Mouse (Mus musculus): ENCODE data around the gene H2-Aa. TPM values are rescaled to one million over a fixed set of nuclear protein-coding genes. Genes with fewer than 3 reads are reported as not detected.

Gene H2-Aa
- polyA plus RNA-seq, 1 experiment: not detected

DNA sequence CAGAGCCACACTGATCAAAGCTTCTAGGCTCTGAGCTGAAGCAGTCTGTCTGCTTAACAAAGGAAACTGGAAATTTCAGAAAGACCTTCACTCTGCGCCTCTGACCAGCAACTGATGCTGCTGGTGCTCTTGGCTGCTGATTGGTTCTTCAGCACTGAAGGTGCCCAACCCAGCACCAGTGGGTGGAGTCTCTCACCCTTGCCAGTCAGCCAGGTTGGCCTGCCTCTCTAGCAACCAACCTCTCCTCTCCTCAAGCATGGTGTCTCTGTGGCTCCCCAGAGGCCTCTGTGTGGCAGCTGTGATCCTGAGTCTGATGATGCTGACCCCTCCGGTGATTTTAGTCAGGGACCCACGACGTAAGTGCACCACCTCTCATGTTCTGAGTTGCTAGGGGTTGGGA is 37.8 kb upstream of the H2-Aa start, which contains the start of gene H2-Eb2:
Gene H2-Eb2 (plus strand): TSS at position 230 of the 400 bp plus-strand sequence.
- Histone ChIP-seq H3ac (ENCODE audit: control insufficient read depth, insufficient read length) (no peak within 1 kb of the TSS), H3K27me3 (ENCODE audit: control insufficient read depth, insufficient read depth, insufficient read length) (no peaks in the 10 kb centered on the region), H3K4me3 (no peak within 1 kb of the TSS), H3K36me3 (ENCODE audit: control insufficient read depth, insufficient read depth) (no peaks in the 10 kb centered on the region), H3K79me2 (ENCODE audit: control insufficient read depth, insufficient read depth) (no peaks in the 10 kb centered on the region), H3K4me2 (ENCODE audit: low read depth) (no peak within 1 kb of the TSS)
- TF ChIP-seq REST (IDR thresholded peaks at IDR 0.05; ENCODE audit: insufficient read depth, insufficient read length): no peak
- TF ChIP-seq E2F4 (IDR thresholded peaks at IDR 0.05; ENCODE audit: insufficient read depth): no peak
- no peak for TF ChIP-seq MAX (IDR thresholded peaks at IDR 0.05; ENCODE audit: low read depth)
- no peak for TF ChIP-seq TCF12 (IDR thresholded peaks at IDR 0.05; ENCODE audit: insufficient read depth, poor library complexity, severe bottlenecking)
- no peak for TF ChIP-seq SRF (IDR thresholded peaks at IDR 0.05; ENCODE audit: control insufficient read depth, insufficient read length, low read depth)
- TF ChIP-seq POLR2A (IDR thresholded peaks at IDR 0.05; ENCODE audit: insufficient read length, low read depth): no peak
- TF ChIP-seq CEBPB (IDR thresholded peaks at IDR 0.05; ENCODE audit: insufficient read depth, poor library complexity, severe bottlenecking): no peak
- no peak for TF ChIP-seq TCF3 (IDR thresholded peaks at IDR 0.05; ENCODE audit: insufficient read length, low read depth)
- TF ChIP-seq POLR2AphosphoS2 (IDR thresholded peaks at IDR 0.05; ENCODE audit: insufficient read length, low read depth): no peak
- no peak for TF ChIP-seq MYOG (IDR thresholded peaks at IDR 0.05; ENCODE audit: control insufficient read depth in 1 of 3, insufficient read depth in 1 of 3, insufficient read length in 2 of 3, low read depth in 2 of 3)
- TF ChIP-seq MYOD1 (IDR thresholded peaks at IDR 0.05; ENCODE audit: control insufficient read depth in 1 of 3, insufficient read length in 2 of 3, low read depth in 2 of 3): no peak
- TF ChIP-seq USF1 (IDR thresholded peaks at IDR 0.05; ENCODE audit: low read depth): no peak

DNA sequence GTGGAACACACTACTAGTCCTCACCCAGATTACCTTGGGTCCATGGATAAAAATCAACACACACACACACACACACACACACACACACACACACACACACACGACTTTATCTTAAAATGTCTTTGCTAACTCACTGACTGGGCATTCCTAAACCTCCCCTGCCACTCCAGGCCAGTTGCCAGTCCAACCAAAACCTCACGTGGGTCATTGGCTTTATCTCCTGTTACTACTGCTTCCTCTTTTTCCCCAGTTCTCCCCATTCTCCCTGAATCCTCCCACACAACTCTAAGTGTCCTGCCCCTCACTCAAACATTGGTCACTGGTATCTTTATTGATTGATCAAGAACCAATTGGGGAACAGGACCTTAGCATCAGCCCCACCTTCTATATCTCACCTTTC is 29.7 kb upstream of the H2-Aa start:
- Histone ChIP-seq H3K27me3 (ENCODE audit: control insufficient read depth, insufficient read depth, insufficient read length) (peaks cover 10% of the 10 kb centered on the region), H3ac (ENCODE audit: control insufficient read depth, insufficient read length) (no peak overlapping the region), H3K36me3 (ENCODE audit: control insufficient read depth, insufficient read depth) (no peaks in the 10 kb centered on the region), H3K4me2 (ENCODE audit: low read depth) (no peak overlapping the region), H3K4me3 (no peak overlapping the region), H3K79me2 (ENCODE audit: control insufficient read depth, insufficient read depth) (no peaks in the 10 kb centered on the region)
- TF ChIP-seq POLR2A (IDR thresholded peaks at IDR 0.05; ENCODE audit: insufficient read length, low read depth) (no peak), TCF12 (IDR thresholded peaks at IDR 0.05; ENCODE audit: insufficient read depth, poor library complexity, severe bottlenecking) (no peak), MYOG (IDR thresholded peaks at IDR 0.05; ENCODE audit: control insufficient read depth in 1 of 3, insufficient read depth in 1 of 3, insufficient read length in 2 of 3, low read depth in 2 of 3) (no peak)

DNA sequence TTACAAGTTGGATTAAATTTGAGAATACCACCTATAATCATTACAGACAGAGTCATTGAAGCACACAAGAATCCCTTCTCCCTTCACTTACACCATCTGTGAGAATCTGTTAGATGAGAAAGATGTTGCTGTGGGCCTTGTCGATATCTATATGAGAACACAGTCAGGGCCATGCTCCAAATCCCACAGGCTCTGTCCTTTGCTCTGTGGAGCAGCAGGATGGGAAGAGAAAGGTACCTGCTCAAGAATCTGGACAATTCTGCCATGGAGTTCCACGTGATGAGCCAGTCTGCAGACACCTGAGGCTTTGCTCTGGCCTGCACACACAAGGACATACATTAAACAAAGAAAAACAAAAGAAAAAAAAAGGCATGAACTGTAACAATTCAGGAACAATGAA is 29.1 kb upstream of the H2-Aa start:
- H3K36me3 ChIP-seq (ENCODE audit: control insufficient read depth, insufficient read depth): no peaks in the 10 kb centered on the region
- no peaks in the 10 kb centered on the region for H3K79me2 ChIP-seq (ENCODE audit: control insufficient read depth, insufficient read depth)
- no peak overlapping the region for H3K4me3 ChIP-seq
- no peak overlapping the region for H3ac ChIP-seq (ENCODE audit: control insufficient read depth, insufficient read length)
- H3K27me3 ChIP-seq (ENCODE audit: control insufficient read depth, insufficient read depth, insufficient read length): peaks cover 14% of the 10 kb centered on the region
- no peak overlapping the region for H3K4me2 ChIP-seq (ENCODE audit: low read depth)
- TF ChIP-seq MYOD1 (IDR thresholded peaks at IDR 0.05; ENCODE audit: control insufficient read depth in 1 of 3, insufficient read length in 2 of 3, low read depth in 2 of 3) (no peak), MYOG (IDR thresholded peaks at IDR 0.05; ENCODE audit: control insufficient read depth in 1 of 3, insufficient read depth in 1 of 3, insufficient read length in 2 of 3, low read depth in 2 of 3) (no peak), TCF3 (IDR thresholded peaks at IDR 0.05; ENCODE audit: insufficient read length, low read depth) (no peak), TCF12 (IDR thresholded peaks at IDR 0.05; ENCODE audit: insufficient read depth, poor library complexity, severe bottlenecking) (no peak), POLR2AphosphoS2 (IDR thresholded peaks at IDR 0.05; ENCODE audit: insufficient read length, low read depth) (no peak), POLR2A (IDR thresholded peaks at IDR 0.05; ENCODE audit: insufficient read length, low read depth) (no peak), E2F4 (IDR thresholded peaks at IDR 0.05; ENCODE audit: insufficient read depth) (no peak), REST (IDR thresholded peaks at IDR 0.05; ENCODE audit: insufficient read depth, insufficient read length) (no peak), CEBPB (IDR thresholded peaks at IDR 0.05; ENCODE audit: insufficient read depth, poor library complexity, severe bottlenecking) (no peak), USF1 (IDR thresholded peaks at IDR 0.05; ENCODE audit: low read depth) (no peak), SRF (IDR thresholded peaks at IDR 0.05; ENCODE audit: control insufficient read depth, insufficient read length, low read depth) (no peak), MAX (IDR thresholded peaks at IDR 0.05; ENCODE audit: low read depth) (no peak)

DNA sequence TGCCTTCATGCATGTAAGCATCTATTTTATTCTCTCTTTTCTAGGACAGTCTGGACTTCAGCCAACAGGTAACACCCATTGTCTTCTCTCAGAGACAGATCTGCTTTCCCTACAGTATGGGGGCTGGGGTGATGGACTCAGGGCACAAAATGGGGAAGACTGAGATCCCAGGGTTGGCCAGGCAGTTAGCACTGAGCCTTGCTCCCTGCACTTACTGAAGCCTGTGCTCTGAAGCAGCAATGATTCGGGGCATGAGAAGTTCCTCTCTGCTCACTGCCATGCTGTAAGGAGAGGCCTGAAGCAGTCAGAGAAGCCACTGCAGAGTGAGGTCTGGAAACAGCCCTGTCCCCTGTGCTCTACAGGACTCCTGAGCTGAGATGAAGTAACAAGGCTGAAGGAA is 27.9 kb upstream of the H2-Aa start:
- TF ChIP-seq MYOD1 (IDR thresholded peaks at IDR 0.05; ENCODE audit: control insufficient read depth in 1 of 3, insufficient read length in 2 of 3, low read depth in 2 of 3): no peak
- no peak for TF ChIP-seq CEBPB (IDR thresholded peaks at IDR 0.05; ENCODE audit: insufficient read depth, poor library complexity, severe bottlenecking)
- no peak for TF ChIP-seq POLR2A (IDR thresholded peaks at IDR 0.05; ENCODE audit: insufficient read length, low read depth)
- TF ChIP-seq E2F4 (IDR thresholded peaks at IDR 0.05; ENCODE audit: insufficient read depth): no peak
- TF ChIP-seq MAX (IDR thresholded peaks at IDR 0.05; ENCODE audit: low read depth): no peak
- TF ChIP-seq SRF (IDR thresholded peaks at IDR 0.05; ENCODE audit: control insufficient read depth, insufficient read length, low read depth): no peak
- TF ChIP-seq REST (IDR thresholded peaks at IDR 0.05; ENCODE audit: insufficient read depth, insufficient read length): no peak
- no peak for TF ChIP-seq TCF3 (IDR thresholded peaks at IDR 0.05; ENCODE audit: insufficient read length, low read depth)
- no peak for TF ChIP-seq TCF12 (IDR thresholded peaks at IDR 0.05; ENCODE audit: insufficient read depth, poor library complexity, severe bottlenecking)
- TF ChIP-seq MYOG (IDR thresholded peaks at IDR 0.05; ENCODE audit: control insufficient read depth in 1 of 3, insufficient read depth in 1 of 3, insufficient read length in 2 of 3, low read depth in 2 of 3): no peak
- TF ChIP-seq USF1 (IDR thresholded peaks at IDR 0.05; ENCODE audit: low read depth): no peak
- TF ChIP-seq POLR2AphosphoS2 (IDR thresholded peaks at IDR 0.05; ENCODE audit: insufficient read length, low read depth): no peak
- Histone ChIP-seq H3K27me3 (ENCODE audit: control insufficient read depth, insufficient read depth, insufficient read length) (peaks cover 14% of the 10 kb centered on the region), H3ac (ENCODE audit: control insufficient read depth, insufficient read length) (no peak overlapping the region), H3K4me3 (no peak overlapping the region), H3K36me3 (ENCODE audit: control insufficient read depth, insufficient read depth) (no peaks in the 10 kb centered on the region), H3K79me2 (ENCODE audit: control insufficient read depth, insufficient read depth) (no peaks in the 10 kb centered on the region), H3K4me2 (ENCODE audit: low read depth) (no peak overlapping the region)

DNA sequence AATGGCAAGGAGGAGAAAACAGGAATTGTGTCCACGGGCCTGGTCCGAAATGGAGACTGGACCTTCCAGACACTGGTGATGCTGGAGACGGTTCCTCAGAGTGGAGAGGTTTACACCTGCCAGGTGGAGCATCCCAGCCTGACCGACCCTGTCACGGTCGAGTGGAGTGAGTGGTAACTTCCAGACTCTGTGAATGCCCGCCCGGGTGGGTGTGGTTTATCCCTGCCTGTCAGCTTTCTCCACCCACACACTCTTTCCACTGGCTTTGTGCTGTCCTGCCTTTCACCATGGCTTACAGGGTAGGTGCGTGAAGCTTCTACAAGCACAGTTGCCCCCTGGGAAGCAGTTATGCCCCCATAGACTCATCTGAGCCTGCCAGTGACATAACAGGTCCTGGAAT is 26.7 kb upstream of the H2-Aa start:
- TF ChIP-seq MYOD1 (IDR thresholded peaks at IDR 0.05; ENCODE audit: control insufficient read depth in 1 of 3, insufficient read length in 2 of 3, low read depth in 2 of 3) (no peak), POLR2AphosphoS2 (IDR thresholded peaks at IDR 0.05; ENCODE audit: insufficient read length, low read depth) (no peak), REST (IDR thresholded peaks at IDR 0.05; ENCODE audit: insufficient read depth, insufficient read length) (no peak), MAX (IDR thresholded peaks at IDR 0.05; ENCODE audit: low read depth) (no peak), SRF (IDR thresholded peaks at IDR 0.05; ENCODE audit: control insufficient read depth, insufficient read length, low read depth) (no peak), TCF12 (IDR thresholded peaks at IDR 0.05; ENCODE audit: insufficient read depth, poor library complexity, severe bottlenecking) (no peak), TCF3 (IDR thresholded peaks at IDR 0.05; ENCODE audit: insufficient read length, low read depth) (no peak), MYOG (IDR thresholded peaks at IDR 0.05; ENCODE audit: control insufficient read depth in 1 of 3, insufficient read depth in 1 of 3, insufficient read length in 2 of 3, low read depth in 2 of 3) (no peak), CEBPB (IDR thresholded peaks at IDR 0.05; ENCODE audit: insufficient read depth, poor library complexity, severe bottlenecking) (no peak), E2F4 (IDR thresholded peaks at IDR 0.05; ENCODE audit: insufficient read depth) (no peak)
- Histone ChIP-seq H3K79me2 (ENCODE audit: control insufficient read depth, insufficient read depth) (no peaks in the 10 kb centered on the region), H3K4me2 (ENCODE audit: low read depth) (no peak overlapping the region), H3K27me3 (ENCODE audit: control insufficient read depth, insufficient read depth, insufficient read length) (peaks cover 20% of the 10 kb centered on the region), H3K4me3 (no peak overlapping the region), H3ac (ENCODE audit: control insufficient read depth, insufficient read length) (no peak overlapping the region), H3K36me3 (ENCODE audit: control insufficient read depth, insufficient read depth) (no peaks in the 10 kb centered on the region)
